Mouse (Mus musculus): ENCODE measurements around the gene Ntrk1. TPM values are rescaled to one million over a fixed set of nuclear protein-coding genes. Genes with fewer than 3 reads are reported as not detected.

Ntrk1 gene
- total RNA-seq, 2 experiments from 2014 or later, result not detected

GRCm38 (mm10) chr3:87738906-87739305 is 56.1 kb downstream of the Ntrk1 start:
- Histone ChIP-seq H3K4me3 (no peak overlapping the region), H3K27ac (no peak overlapping the region)
- intact Hi-C loops (cut with DNase I), result no loop called here
- TF ChIP-seq CTCF (IDR thresholded peaks at IDR 0.05), result no peak
- DNase-seq, result no peak

- H3K4me3 ChIP-seq, result no peak overlapping the region
- no peak for TF ChIP-seq CTCF (IDR thresholded peaks at IDR 0.05)
- DNase-seq, result no peak
- H3K27ac ChIP-seq, result no peak overlapping the region
- intact Hi-C loops (cut with DNase I), result no loop called here
Observed at GRCm38 (mm10) chr3:87735335-87735734, 59.6 kb downstream of the Ntrk1 start.

- no peak for DNase-seq
- Histone ChIP-seq H3K27ac (no peak overlapping the region), H3K4me3 (no peak overlapping the region)
- intact Hi-C loops (cut with DNase I), result no loop called here
- no peak for TF ChIP-seq CTCF (IDR thresholded peaks at IDR 0.05)
Observed at GRCm38 (mm10) chr3:87733984-87734761, 60.8 kb downstream of the Ntrk1 start.

GRCm38 (mm10) chr3:87733098-87733497 is 61.9 kb downstream of the Ntrk1 start:
- intact Hi-C loops (cut with DNase I), result no loop called here
- Histone ChIP-seq H3K4me3 (no peak overlapping the region), H3K27ac (no peak overlapping the region)
- DNase-seq, result no peak
- TF ChIP-seq CTCF (IDR thresholded peaks at IDR 0.05), result no peak

GRCm38 (mm10) chr3:87728696-87729095 is 66.3 kb downstream of the Ntrk1 start:
- no peak for TF ChIP-seq CTCF (IDR thresholded peaks at IDR 0.05)
- Histone ChIP-seq H3K27ac (no peak overlapping the region), H3K4me3 (no peak overlapping the region)
- no peak for DNase-seq
- intact Hi-C loops (cut with DNase I), result no loop called here

Other genes starting within 250 kb of the Ntrk1 start
- 10 to 100 TPM; 16.5 to 17.3 TPM for gene Arhgef11, start 177.6 kb downstream of the Ntrk1 start, total RNA-seq (2021)
- under 1 TPM; 0.06 to 0.28 TPM for gene Lrrc71, start 46.5 kb downstream of the Ntrk1 start, total RNA-seq (2021)
- gene Insrr, start 1.8 kb upstream of the Ntrk1 start, total RNA-seq (2021), result not detected
- gene Pear1, start 29.1 kb upstream of the Ntrk1 start, total RNA-seq (2021), result 1 to 10 TPM; 6.3 to 8.4 TPM
- not detected for gene Sh2d2a, start 51.6 kb upstream of the Ntrk1 start, total RNA-seq (2021)
- gene Prcc, start 90.4 kb upstream of the Ntrk1 start, total RNA-seq (2021), result 10 to 100 TPM; 45.5 to 52.8 TPM
- 100 to 1,000 TPM; 212 to 228 TPM for gene Hdgf, start 111.2 kb upstream of the Ntrk1 start, total RNA-seq (2021)
- gene Mrpl24, start 124.3 kb upstream of the Ntrk1 start, total RNA-seq (2021), result 10 to 100 TPM; 44.1 to 50.2 TPM
- gene Isg20l2, start 135.2 kb upstream of the Ntrk1 start, total RNA-seq (2021), result 1 to 10 TPM; 7.6 to 8.1 TPM
- 1 to 10 TPM; 4.7 to 5.0 TPM for gene Rrnad1, start 135.6 kb upstream of the Ntrk1 start, total RNA-seq (2021)
- gene Crabp2, start 153.5 kb upstream of the Ntrk1 start, total RNA-seq (2021), result under 1 TPM in 1 of 2 experiments, not detected in 1; 0.42 TPM
- gene Nes, start 175.9 kb upstream of the Ntrk1 start, total RNA-seq (2021), result 10 to 100 TPM in 1 of 2 experiments, 1 to 10 TPM in 1; 9.1 to 17.2 TPM
- gene Bcan, start 205.1 kb upstream of the Ntrk1 start, total RNA-seq (2021), result not detected
- gene Hapln2, start 232.4 kb upstream of the Ntrk1 start, total RNA-seq (2021), result not detected
- gene Gpatch4, start 247.9 kb upstream of the Ntrk1 start, total RNA-seq (2021), result 10 to 100 TPM; 17.9 to 19.6 TPM